Comparison of ENCODE assay signal across 22 mouse cellular contexts in the genomic region with DNA sequence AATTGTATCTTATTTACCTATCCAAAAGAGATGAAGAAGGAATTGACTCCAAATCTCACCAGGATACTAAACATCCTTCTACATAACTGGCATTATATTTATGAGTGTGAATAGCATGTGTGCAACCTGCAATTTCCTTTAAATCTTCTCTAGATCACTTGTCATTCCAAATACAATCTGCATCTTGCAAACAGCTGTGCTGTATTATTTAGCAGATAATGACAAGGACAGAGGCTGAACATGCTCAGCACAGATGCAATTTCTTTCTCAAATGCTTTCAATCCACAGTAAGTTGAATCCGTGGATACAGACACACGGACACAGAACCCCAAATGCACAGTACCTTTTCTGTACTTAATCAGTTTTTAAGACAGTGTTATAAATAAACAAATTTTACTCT.
DNase-seq lines count a peak whose midpoint lies in the region; ATAC-seq and TF ChIP-seq lines count a peak whose summit lies in the region.
"Had no signal": no experiment of that assay in that cellular context is flagged by ENCODE, and none has a peak within 500 bp of the region (broad histone marks: within the 10 kb centered on the region; RNA-seq: fewer than 3 reads in every experiment).

No protein-coding gene starts in this region.

- no peak overlapping the region for H3K27ac ChIP-seq in lung, embryonic 14.5 days (ENCODE audit: low read depth)
- H3K27ac ChIP-seq in lung, postnatal 0 days (ENCODE audit: low read length): no peak overlapping the region
- H3K27ac ChIP-seq: embryonic facial prominence, embryonic 13.5 days; embryonic facial prominence, embryonic 15.5 days; forebrain, embryonic 10.5 days; forebrain, embryonic 12.5 days had no signal

- H3K4me2 ChIP-seq in lung, embryonic 14.5 days: no peak overlapping the region
- no peak overlapping the region for H3K4me2 ChIP-seq in lung, postnatal 0 days (replicated peaks; ENCODE audit: low read depth, low read length)
- H3K4me2 ChIP-seq: embryonic facial prominence, embryonic 13.5 days; embryonic facial prominence, embryonic 15.5 days; forebrain, embryonic 12.5 days had no signal

- no peaks in the 10 kb centered on the region for H3K4me1 ChIP-seq in lung, embryonic 14.5 days (ENCODE audit: insufficient read depth)
- no peaks in the 10 kb centered on the region for H3K4me1 ChIP-seq in lung, postnatal 0 days (ENCODE audit: insufficient read depth, low read depth, low read length)
- H3K4me1 ChIP-seq: embryonic facial prominence, embryonic 13.5 days; embryonic facial prominence, embryonic 15.5 days; forebrain, embryonic 10.5 days; forebrain, embryonic 12.5 days had no signal

- H3K27me3 ChIP-seq in lung, embryonic 14.5 days (ENCODE audit: insufficient read depth, low read length): no peaks in the 10 kb centered on the region
- no peaks in the 10 kb centered on the region for H3K27me3 ChIP-seq in lung, postnatal 0 days (replicated peaks; ENCODE audit: insufficient read depth, low read length)
- H3K27me3 ChIP-seq: embryonic facial prominence, embryonic 13.5 days; embryonic facial prominence, embryonic 15.5 days; forebrain, embryonic 12.5 days had no signal

- H3K4me3 ChIP-seq in lung, embryonic 14.5 days (ENCODE audit: low read depth, low read length): no peak overlapping the region
- no peak overlapping the region for H3K4me3 ChIP-seq in lung, postnatal 0 days (ENCODE audit: low read depth, low read length)
- H3K4me3 ChIP-seq: embryonic facial prominence, embryonic 13.5 days; embryonic facial prominence, embryonic 15.5 days; erythroblast, embryonic 14.5 days; forebrain, embryonic 10.5 days; forebrain, embryonic 12.5 days had no signal

- 53% methylated on average over 2 of the region's 2 CpGs for WGBS in lung, embryonic 14.5 days
- 38% methylated on average over 2 of the region's 2 CpGs for WGBS in lung, postnatal 0 days

- TF ChIP-seq POLR2A in brain, embryonic 14.5 days (IDR thresholded peaks at IDR 0.05; ENCODE audit: borderline replicate concordance, extremely low read depth, insufficient read depth, insufficient read length, poor library complexity, severe bottlenecking): no peak

- no peak overlapping the region for H3K9ac ChIP-seq in lung, embryonic 14.5 days
- no peak overlapping the region for H3K9ac ChIP-seq in lung, postnatal 0 days (replicated peaks; ENCODE audit: low read depth)
- H3K9ac ChIP-seq: embryonic facial prominence, embryonic 13.5 days; embryonic facial prominence, embryonic 15.5 days; forebrain, embryonic 12.5 days had no signal

- ATAC-seq in lung, embryonic 14.5 days (ENCODE audit: insufficient read depth): no peak
- ATAC-seq in lung, postnatal 0 days: no peak
- ATAC-seq: forebrain, embryonic 16.5 days had no signal

- peak; percentile 61 for DNase-seq in lung, embryonic 14.5 days
- no peak for DNase-seq in lung, postnatal 25 days (ENCODE audit: low spot score)
- DNase-seq in lung, postnatal 0 days (ENCODE audit: low spot score): peak; percentile 42
- no peak for DNase-seq in lung, postnatal 14 days
- peak; percentile 28 for DNase-seq in brain, embryonic 14.5 days (ENCODE audit: low read depth)
- DNase-seq in adrenal gland, adult 2 months: no peak
- DNase-seq: adrenal gland, adult 8-10 months; adrenal gland, postnatal 14 days; adrenal gland, postnatal 36 days; cerebellum, adult 11 months; cerebellum, adult 18-20 months; cerebellum, adult 8-10 months; cerebellum, adult 9-11 months; cerebellum, postnatal 14 days; cerebellum, postnatal 36 days; embryo, embryonic 11 days had no signal

- H3K36me3 ChIP-seq in lung, embryonic 14.5 days (ENCODE audit: insufficient read depth): no peaks in the 10 kb centered on the region
- H3K36me3 ChIP-seq in lung, postnatal 0 days (ENCODE audit: insufficient read depth, low read length): no peaks in the 10 kb centered on the region
- H3K36me3 ChIP-seq: embryonic facial prominence, embryonic 13.5 days; embryonic facial prominence, embryonic 15.5 days; forebrain, embryonic 10.5 days; forebrain, embryonic 12.5 days had no signal

- TF ChIP-seq CTCF in lung, embryonic 14.5 days (IDR thresholded peaks at IDR 0.05; ENCODE audit: low read depth): no peak
- no peak for TF ChIP-seq CTCF in lung, postnatal 0 days (IDR thresholded peaks at IDR 0.05)
- TF ChIP-seq CTCF in brain, embryonic 14.5 days (IDR thresholded peaks at IDR 0.05; ENCODE audit: borderline replicate concordance, extremely low read depth, insufficient read depth, insufficient read length): no peak

- H3K9me3 ChIP-seq in lung, embryonic 14.5 days (ENCODE audit: low read depth, low read length): no peaks in the 10 kb centered on the region
- H3K9me3 ChIP-seq in lung, postnatal 0 days (ENCODE audit: low read length): no peaks in the 10 kb centered on the region
- H3K9me3 ChIP-seq: embryonic facial prominence, embryonic 13.5 days; embryonic facial prominence, embryonic 15.5 days; forebrain, embryonic 10.5 days; forebrain, embryonic 12.5 days had no signal

- no peak for TF ChIP-seq EP300 in lung, postnatal 0 days (IDR thresholded peaks at IDR 0.05)

Comparison
In these comparisons a context has a peak if more than half of its experiments do, and no peak if none do; other contexts are left out.
1. DNase-seq: peak in lung, embryonic 14.5 days (single experiment), lung, postnatal 0 days (single experiment) and brain, embryonic 14.5 days (single experiment); none in lung, postnatal 25 days (single experiment), lung, postnatal 14 days (single experiment) and adrenal gland, adult 2 months (single experiment).